Mouse (Mus musculus) inflammation-experienced regulatory T-cells, adult 6 months (primary cell): ENCODE results near the gene Kifc5b. TPM values are rescaled to one million over a fixed set of nuclear protein-coding genes. Genes with fewer than 3 reads are reported as not detected.

Experiments used
- ATAC-seq: one replicate; pipeline ENCODE4 v1.8.0; 2017
- polyA plus RNA-seq, 3 experiments: library from polyadenylated mRNA; unstranded; fragments of 100-300 nt; shearing (Covaris generic); gene quantifications; one replicate each; pipeline ENCODE4 v1.2.1; 2017

The Kifc5b gene
- polyA plus RNA-seq, 3 experiments from 2014 or later: 1.2 to 5.3 (median 4.0) TPM

GRCm38 (mm10) chr17:26948316-26949050 is 31.6 kb downstream of the Kifc5b start:
- no peak for ATAC-seq

GRCm38 (mm10) chr17:26949051-26949577 is 32.2 kb downstream of the Kifc5b start:
- peak; percentile 58 for ATAC-seq

- no peak for ATAC-seq
Observed at GRCm38 (mm10) chr17:26949866-26950265, 33.0 kb downstream of the Kifc5b start.

GRCm38 (mm10) chr17:26950560-26951288 is 33.8 kb downstream of the Kifc5b start:
- no peak for ATAC-seq

GRCm38 (mm10) chr17:26951406-26951805 is 34.5 kb downstream of the Kifc5b start:
- peak; percentile 56 for ATAC-seq

GRCm38 (mm10) chr17:26951952-26952877 is 35.3 kb downstream of the Kifc5b start:
- ATAC-seq: no peak

GRCm38 (mm10) chr17:26953201-26953600 is 36.3 kb downstream of the Kifc5b start:
- no peak for ATAC-seq

- ATAC-seq: no peak
Observed at GRCm38 (mm10) chr17:26953726-26954125, 36.8 kb downstream of the Kifc5b start.

GRCm38 (mm10) chr17:26956309-26956708 is 39.4 kb downstream of the Kifc5b start:
- no peak for ATAC-seq

GRCm38 (mm10) chr17:26956895-26957294 is 40.0 kb downstream of the Kifc5b start:
- no peak for ATAC-seq

- no peak for ATAC-seq
Observed at GRCm38 (mm10) chr17:26957872-26958271, 41.0 kb downstream of the Kifc5b start.

GRCm38 (mm10) chr17:26958880-26959279 is 42.0 kb downstream of the Kifc5b start:
- no peak for ATAC-seq

GRCm38 (mm10) chr17:26959815-26960214 is 42.9 kb downstream of the Kifc5b start:
- ATAC-seq: no peak

- ATAC-seq: no peak
Observed at GRCm38 (mm10) chr17:26961572-26962240, 44.8 kb downstream of the Kifc5b start.

GRCm38 (mm10) chr17:26966993-26967392 is 50.1 kb downstream of the Kifc5b start:
- ATAC-seq: no peak

GRCm38 (mm10) chr17:26967477-26967876 is 50.6 kb downstream of the Kifc5b start:
- ATAC-seq: no peak

GRCm38 (mm10) chr17:26968200-26968611 is 51.3 kb downstream of the Kifc5b start:
- no peak for ATAC-seq

GRCm38 (mm10) chr17:26969257-26969656 is 52.4 kb downstream of the Kifc5b start:
- ATAC-seq: no peak

GRCm38 (mm10) chr17:26970221-26970620 is 53.3 kb downstream of the Kifc5b start:
- no peak for ATAC-seq

- no peak for ATAC-seq
Observed at GRCm38 (mm10) chr17:26971247-26971905, 54.5 kb downstream of the Kifc5b start.

GRCm38 (mm10) chr17:26972107-26972506 is 55.2 kb downstream of the Kifc5b start:
- ATAC-seq: no peak
